ENCODE assay signal across 8 mouse cellular contexts in the genomic region with DNA sequence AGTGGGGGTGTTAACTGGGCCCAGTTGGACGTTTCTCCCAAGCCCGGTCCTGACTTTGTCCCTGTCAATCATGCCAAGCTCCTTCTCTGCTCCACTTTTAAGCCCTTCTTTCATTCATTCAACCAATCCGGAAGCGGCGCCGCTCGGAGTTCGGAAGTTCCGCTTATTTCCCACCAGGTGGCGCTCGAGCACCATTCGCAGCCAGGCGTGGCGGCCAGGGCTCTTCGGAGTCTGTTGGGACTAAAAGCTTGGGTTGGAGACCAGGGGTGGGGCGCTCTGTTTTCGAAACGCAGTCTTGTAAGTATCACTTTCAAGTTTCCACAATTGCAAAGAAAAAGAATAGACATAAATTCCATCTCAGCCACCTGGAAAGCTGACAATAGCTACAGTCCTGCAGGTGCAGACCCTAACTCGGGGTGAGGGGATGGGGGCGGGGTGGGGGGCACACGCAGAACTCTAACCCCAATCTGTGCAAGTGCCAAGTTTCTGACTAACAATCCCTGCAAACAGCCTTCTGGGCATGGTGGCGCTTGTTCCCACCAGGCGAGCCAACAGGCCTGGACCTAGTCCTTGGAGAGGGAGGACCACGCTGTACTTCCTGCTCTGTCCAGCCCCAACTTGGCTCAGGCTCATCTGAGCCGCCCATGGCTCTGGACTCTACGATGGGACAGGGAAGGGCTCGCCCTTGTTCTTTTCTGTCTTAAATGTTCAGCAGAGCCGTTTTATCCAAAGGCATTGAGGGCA. TPM values are rescaled to one million over a fixed set of nuclear protein-coding genes. Genes with fewer than 3 reads are reported as not detected.
DNase-seq lines count a peak whose midpoint lies in the region; ATAC-seq and TF ChIP-seq lines count a peak whose summit lies in the region.

No protein-coding gene starts in this region.

- H3K4me2 ChIP-seq in forebrain, embryonic 13.5 days = peak overlapping the region; percentile 35
- H3K4me2 ChIP-seq in neural tube, embryonic 14.5 days (ENCODE audit: low read depth, low read length) = peak overlapping the region; percentile 25; the same call in 1 of the 2 replicates

- TF ChIP-seq EP300 in ES-Bruce4 (IDR thresholded peaks at IDR 0.05; ENCODE audit: insufficient read depth, low read depth, low read length) = no peak

- 26% methylated on average over 28 of the region's 28 CpGs for WGBS in forebrain, embryonic 13.5 days
- 22% methylated on average over 28 of the region's 28 CpGs for WGBS in neural tube, embryonic 14.5 days

- TF ChIP-seq POLR2A in ES-Bruce4 (IDR thresholded peaks at IDR 0.05; ENCODE audit: insufficient read depth, low read length) = no peak
- no peak for TF ChIP-seq POLR2A in testis, adult 2 months (IDR thresholded peaks at IDR 0.05; ENCODE audit: control insufficient read depth, low read depth, low read length)

- H3K9me3 ChIP-seq in ES-Bruce4 (replicated peaks; ENCODE audit: control insufficient read depth, insufficient read depth, low read length, poor library complexity, severe bottlenecking) = no peaks in the 10 kb centered on the region
- no peaks in the 10 kb centered on the region for H3K9me3 ChIP-seq in forebrain, embryonic 13.5 days (replicated peaks)
- H3K9me3 ChIP-seq in neural tube, embryonic 14.5 days (ENCODE audit: control insufficient read depth, low read length) = no peaks in the 10 kb centered on the region

- H3K9ac ChIP-seq in ES-Bruce4 (ENCODE audit: low read depth, poor library complexity, severe bottlenecking) = peak overlapping the region; percentile 0; the same call in 1 of the 2 replicates
- H3K9ac ChIP-seq in forebrain, embryonic 13.5 days = no peak overlapping the region; the same call in 1 of the 2 replicates
- 0 out of 2 replicates have a peak overlapping the region, but pooled peaks have one; percentile 21 for H3K9ac ChIP-seq in neural tube, embryonic 14.5 days (replicated peaks; ENCODE audit: low read depth, low read length)

- H3K4me1 ChIP-seq in ES-Bruce4 (ENCODE audit: control insufficient read depth, insufficient read depth, low read length) = peaks cover 3% of the 10 kb centered on the region
- H3K4me1 ChIP-seq in forebrain, embryonic 13.5 days = no peaks in the 10 kb centered on the region
- H3K4me1 ChIP-seq in neural tube, embryonic 14.5 days (ENCODE audit: control insufficient read depth, insufficient read depth, low read length) = no peaks in the 10 kb centered on the region
- peaks cover 12% of the 10 kb centered on the region for H3K4me1 ChIP-seq in testis, adult 2 months (ENCODE audit: control insufficient read depth, insufficient read depth, low read length)

- H3K27me3 ChIP-seq in ES-Bruce4 (ENCODE audit: control insufficient read depth, insufficient read depth, low read length, poor library complexity, severe bottlenecking) = no peaks in the 10 kb centered on the region
- 0 out of 2 replicates have a peak, but pooled peaks cover 4% of the 10 kb centered on the region for H3K27me3 ChIP-seq in forebrain, embryonic 13.5 days
- no peaks in the 10 kb centered on the region for H3K27me3 ChIP-seq in neural tube, embryonic 14.5 days (ENCODE audit: control insufficient read depth, insufficient read depth, low read length)
- no peaks in the 10 kb centered on the region for H3K27me3 ChIP-seq in testis, adult 2 months (ENCODE audit: control insufficient read depth, insufficient read depth, low read length)

- no peaks in the 10 kb centered on the region for H3K36me3 ChIP-seq in ES-Bruce4 (ENCODE audit: control insufficient read depth, insufficient read depth, low read length, poor library complexity, severe bottlenecking)
- no peaks in the 10 kb centered on the region for H3K36me3 ChIP-seq in forebrain, embryonic 13.5 days (ENCODE audit: poor library complexity, severe bottlenecking)
- no peaks in the 10 kb centered on the region for H3K36me3 ChIP-seq in neural tube, embryonic 14.5 days (ENCODE audit: control insufficient read depth, insufficient read depth, low read length)
- H3K36me3 ChIP-seq in testis, adult 2 months (ENCODE audit: control insufficient read depth, insufficient read depth, low read length) = no peaks in the 10 kb centered on the region

- ATAC-seq in cerebellum, adult (ENCODE audit: insufficient number of reproducible peaks, low FRiP score, low TSS enrichment) = peak; percentile 36; the same call in 1 of the 2 replicates
- peak; percentile 76 for ATAC-seq in forebrain, embryonic 13.5 days
- ATAC-seq in neural tube, embryonic 14.5 days (ENCODE audit: low read depth) = peak; percentile 68; the same call in 1 of the 2 replicates

- peak; percentile 83 to 91 for DNase-seq in heart, postnatal 10 days
- DNase-seq in layer of hippocampus, adult 11-12 months (ENCODE audit: low spot score) = peak; percentile 79
- peak; percentile 76 to 79 for DNase-seq in lung, adult 18-20 months

- peak overlapping the region; percentile 10 for H3K4me3 ChIP-seq in ES-Bruce4 (ENCODE audit: low read depth, low read length)
- H3K4me3 ChIP-seq in forebrain, embryonic 13.5 days = no peak overlapping the region
- H3K4me3 ChIP-seq in neural tube, embryonic 14.5 days (ENCODE audit: low read depth, low read length) = no peak overlapping the region
- peak overlapping the region; percentile 58 for H3K4me3 ChIP-seq in testis, adult 2 months (ENCODE audit: control insufficient read depth, low read depth, low read length)

- peak; percentile 84 for TF ChIP-seq CTCF in ES-Bruce4 (IDR thresholded peaks at IDR 0.05; ENCODE audit: low read depth, low read length)
- TF ChIP-seq CTCF in testis, adult 2 months (IDR thresholded peaks at IDR 0.05; ENCODE audit: control insufficient read depth, insufficient read depth, insufficient replicate concordance, low read depth, low read length) = peak; percentile 93

- intact Hi-C loops in heart, postnatal 10 days (cut with DNase I) = loop anchor here (1.0 to 10.0 kb wide), 5 partner anchors 83 to 293 kb away; partner anchors contain the start of genes Ssu72 and Vwa1

- no peak overlapping the region for H3K27ac ChIP-seq in ES-Bruce4 (ENCODE audit: insufficient read depth, low read length)
- H3K27ac ChIP-seq in forebrain, embryonic 13.5 days = no peak overlapping the region
- no peak overlapping the region for H3K27ac ChIP-seq in neural tube, embryonic 14.5 days (ENCODE audit: low read depth, low read length)
- H3K27ac ChIP-seq in testis, adult 2 months (ENCODE audit: control insufficient read depth, insufficient read depth, low read depth, low read length) = peak overlapping the region; percentile 63

RNA-seq across cellular contexts. Expression of gene Gnb1, which starts 9.6 kb away (rescaled TPM):
- polyA plus RNA-seq in ES-Bruce4 (2011; ENCODE audit: insufficient read depth, insufficient read length, low read depth, missing spikeins) = 534 and 541 TPM in 2 replicates
- polyA plus RNA-seq in forebrain, embryonic 13.5 days (2015; fragmentation: Nextera tagmentation; extraction: Ambion mirVana) = 937 and 949 TPM in 2 replicates
- total RNA-seq in heart, postnatal 10 days (2021) = 100 to 1,000 TPM; 309 to 321 TPM
- polyA plus RNA-seq in neural tube, embryonic 14.5 days (2014; fragmentation: Nextera tagmentation; extraction: Ambion mirVana) = 1,136 and 1,158 TPM in 2 replicates
- polyA plus RNA-seq in testis, adult 2 months (2012; rRNA removed) = 356 and 422 TPM in 2 replicates

RNA-seq across cellular contexts. Expression of gene Tmem52, which starts 12.6 kb away (rescaled TPM):
- 0.76 TPM in 1 of 2 replicates, not detected in the other for polyA plus RNA-seq in ES-Bruce4 (2011; ENCODE audit: insufficient read depth, insufficient read length, low read depth, missing spikeins)
- polyA plus RNA-seq in forebrain, embryonic 13.5 days (2015; fragmentation: Nextera tagmentation; extraction: Ambion mirVana) = 0.18 TPM in 1 of 2 replicates, not detected in the other
- total RNA-seq in heart, postnatal 10 days (2021) = 1 to 10 TPM in 1 of 2 experiments, not detected in 1; 2.2 TPM
- not detected in 2 replicates for polyA plus RNA-seq in neural tube, embryonic 14.5 days (2014; fragmentation: Nextera tagmentation; extraction: Ambion mirVana)
- polyA plus RNA-seq in testis, adult 2 months (2012; rRNA removed) = 24.8 and 30.0 TPM in 2 replicates

Comparison
In these comparisons a context has a peak if more than half of its experiments do, and no peak if none do; other contexts are left out.
1. H3K4me3 ChIP-seq: peak in ES-Bruce4 (single experiment) and testis, adult 2 months (single experiment); none in forebrain, embryonic 13.5 days (single experiment) and neural tube, embryonic 14.5 days (single experiment).
2. RNA of gene Tmem52, which starts 12.6 kb away (polyA plus RNA-seq): 24.8 to 30.0 TPM in testis, adult 2 months; 0.76 TPM in ES-Bruce4, 0.18 TPM in forebrain, embryonic 13.5 days and not detected in neural tube, embryonic 14.5 days; every median in the first group is over 10 times any median in the second.
3. Peak in every context shown above with its lines, with median percentiles within 50 percentile points of each other: ATAC-seq and DNase-seq.